Mouse (Mus musculus): ENCODE measurements around the gene Fam71e2.

DNA sequence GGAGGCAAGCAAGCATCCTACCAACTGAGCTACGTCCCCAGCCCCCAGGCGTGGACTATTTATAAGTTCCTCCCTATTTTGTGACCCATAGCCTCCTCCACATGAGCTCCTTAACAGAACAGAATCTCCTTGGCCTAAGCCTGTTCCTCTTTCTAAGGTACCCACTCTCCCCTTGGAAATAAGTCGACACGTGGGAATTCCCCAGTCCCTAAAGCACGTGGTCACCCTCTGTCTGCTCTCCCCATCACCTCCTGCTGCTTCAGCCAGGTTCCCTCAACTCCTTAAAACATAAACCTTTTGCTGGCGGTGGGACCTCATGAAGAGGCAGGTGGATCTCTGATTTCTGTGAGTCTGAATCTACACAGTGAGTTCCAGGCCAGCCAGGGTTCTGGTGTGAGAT is 54.1 kb downstream of the Fam71e2 start:
- TF ChIP-seq CTCF (IDR thresholded peaks at IDR 0.05; ENCODE audit: control insufficient read depth, insufficient read depth, low read length): no peak
- no peak for TF ChIP-seq POLR2A (IDR thresholded peaks at IDR 0.05; ENCODE audit: borderline replicate concordance, control insufficient read depth, low read depth, low read length)

All from bone marrow, adult 2 months (tissue).